Mouse (Mus musculus): ENCODE data around the gene Usp29.
A peak's percentile ranks its signal among the peaks of the same experiment; 100 is the strongest.
"Not testable (repeated sequence)": the region's sequence is repeated elsewhere in the genome, so short reads cannot be mapped to it uniquely, and the experiment has no call there.

The Usp29 gene

DNA sequence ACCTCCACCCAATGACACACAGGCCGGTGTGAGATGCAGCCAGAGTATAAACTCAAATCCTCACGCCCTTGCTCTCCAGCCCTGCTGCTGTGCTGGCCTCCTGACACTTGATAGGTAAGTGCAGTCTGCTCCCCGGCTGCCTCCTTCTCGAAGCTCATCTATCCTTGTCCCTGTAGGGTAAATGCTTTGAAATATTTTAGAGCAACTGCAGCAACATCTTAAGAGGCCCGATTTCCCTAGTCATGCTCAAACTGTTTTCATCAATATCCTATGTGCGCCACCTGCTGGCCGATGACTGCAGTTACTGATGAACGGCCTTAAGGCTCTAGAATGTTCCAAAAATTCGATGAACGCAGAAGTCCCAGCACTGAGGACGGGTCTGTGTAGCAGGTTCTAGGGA, 206.7 kb downstream of the Usp29 start:
- DNase-seq, result peak; percentile 83

- peak; percentile 62 for DNase-seq
Observed at GRCm38 (mm10) chr7:6940761-6941231, 210.4 kb downstream of the Usp29 start.

DNA sequence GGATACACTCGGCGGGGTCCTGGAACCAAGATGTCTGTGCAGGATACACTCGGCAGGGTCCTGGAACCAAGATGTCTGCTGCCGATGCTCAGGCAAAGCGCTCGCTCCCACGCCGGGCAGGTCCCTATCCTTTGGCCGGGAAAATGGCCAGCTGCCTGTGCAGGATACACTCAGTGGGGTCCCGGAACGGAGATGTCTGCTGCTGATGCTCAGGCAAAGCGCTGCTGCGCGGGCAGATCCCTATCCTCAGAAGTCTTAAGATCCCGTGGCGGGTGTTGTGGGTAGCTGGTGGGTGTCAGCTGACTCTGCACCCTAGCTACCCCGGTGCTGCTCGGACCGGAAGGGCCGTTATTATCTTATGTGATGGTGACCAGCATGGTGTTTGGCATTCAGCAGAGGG, 217.7 kb downstream of the Usp29 start:
- DNase-seq, result not testable (repeated sequence)

- no peak for DNase-seq
Observed at GRCm38 (mm10) chr7:6956576-6956975, 226.2 kb downstream of the Usp29 start.

DNA sequence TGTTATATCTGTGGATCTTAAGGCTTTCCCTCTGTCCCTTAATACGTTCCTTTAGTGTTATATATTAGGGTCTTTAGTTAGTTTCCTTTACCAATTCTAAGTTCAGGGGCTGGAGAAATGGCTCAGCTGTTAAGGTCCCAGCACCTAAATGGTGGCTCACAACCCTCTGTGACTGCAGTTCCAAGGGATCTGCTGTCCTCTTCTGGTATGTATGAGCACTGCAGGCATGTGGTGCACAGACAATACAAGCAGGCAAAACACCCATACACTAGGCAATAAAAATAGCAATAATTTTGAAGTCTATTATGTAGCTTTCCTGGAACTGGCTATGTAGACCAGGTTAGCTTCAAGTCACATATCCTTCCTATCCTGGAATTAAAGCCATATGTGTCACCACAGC, 228.2 kb downstream of the Usp29 start:
- DNase-seq, result no peak

DNA sequence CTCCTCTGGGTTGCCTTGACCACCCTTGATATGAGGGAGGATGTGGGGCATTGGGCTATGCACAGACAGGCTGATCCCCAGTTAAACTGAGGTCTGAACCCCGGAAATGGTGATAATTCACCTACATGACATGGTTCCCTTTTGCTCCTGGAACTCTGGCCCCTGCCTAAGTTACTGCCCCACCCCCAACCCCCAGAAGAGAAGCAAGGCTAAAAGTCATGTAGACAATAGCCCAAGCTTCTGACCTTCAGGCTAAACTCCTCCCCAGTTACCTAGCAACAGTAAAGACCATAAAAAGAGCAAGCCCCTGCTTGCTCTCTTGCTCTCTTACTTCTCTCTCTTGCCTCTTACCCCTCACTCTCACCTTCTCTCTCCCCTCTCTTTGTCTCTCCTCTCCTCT, 243.2 kb downstream of the Usp29 start:
- no peak for DNase-seq

- DNase-seq, result no peak
Observed at GRCm38 (mm10) chr7:6976890-6977289, 246.5 kb downstream of the Usp29 start.

DNA sequence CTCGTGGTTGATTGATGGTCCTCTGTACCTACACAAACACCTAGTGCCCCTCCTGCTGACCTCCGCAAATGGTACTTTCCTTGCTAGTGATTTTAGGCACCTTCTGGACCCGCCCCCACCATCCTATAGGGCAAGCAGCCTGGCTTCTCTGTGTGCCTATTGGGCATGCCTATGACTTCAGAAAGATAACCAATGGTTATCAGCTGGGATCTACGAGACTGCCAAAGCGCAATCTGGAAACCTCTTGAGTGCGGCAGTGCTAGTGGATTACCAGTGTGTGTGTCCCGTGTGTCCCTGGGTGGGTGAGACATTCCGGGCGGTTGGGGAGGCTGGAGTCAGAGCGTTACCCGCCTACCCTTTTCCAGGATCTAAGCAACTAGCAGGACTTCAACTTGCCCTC, 264.9 kb downstream of the Usp29 start, which contains the start of gene Aurkc:
Gene Aurkc, plus strand, starts transcription at position 50 of the 400 bp plus-strand sequence.
- not testable (repeated sequence) for DNase-seq

DNA sequence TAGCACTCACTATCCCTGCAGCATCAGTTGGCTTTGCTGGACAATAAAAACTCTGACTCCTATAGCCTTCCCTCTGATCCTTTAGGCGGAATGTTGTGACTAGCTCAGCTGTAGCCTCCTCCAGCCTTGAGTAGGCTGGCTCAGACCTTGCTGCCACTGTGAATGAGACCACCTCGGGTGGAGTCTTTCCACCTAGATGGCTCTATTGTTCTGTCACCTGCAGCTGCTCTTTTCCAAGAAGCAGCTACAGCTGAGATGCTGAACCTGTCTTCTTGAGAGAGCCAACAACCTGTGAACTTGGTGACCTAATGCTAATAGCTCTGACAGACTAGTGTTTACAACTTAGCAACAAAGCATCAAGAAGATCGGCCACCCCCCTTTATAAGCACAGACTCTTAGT, 268.5 kb downstream of the Usp29 start:
- not testable (repeated sequence) for DNase-seq

DNA sequence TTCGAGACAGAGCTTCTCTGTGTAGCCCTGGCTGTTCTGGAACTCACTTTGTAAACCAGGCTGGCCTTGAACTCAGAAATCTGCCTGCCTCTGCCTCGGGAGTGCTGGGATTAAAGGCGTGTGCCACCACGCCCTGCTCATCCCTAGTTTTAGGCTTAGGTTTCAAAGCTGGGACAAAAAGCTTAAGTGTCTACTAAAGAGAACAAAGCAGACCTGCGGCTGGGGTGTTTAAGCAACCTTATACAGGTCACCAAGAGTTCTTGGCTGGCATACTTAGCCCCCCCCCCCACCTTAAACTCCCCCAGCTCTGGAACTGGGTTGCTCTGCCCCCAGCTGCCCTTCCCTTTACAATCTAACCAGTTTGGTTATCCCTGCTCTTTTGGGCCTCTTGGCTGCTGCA, 275.1 kb downstream of the Usp29 start:
- DNase-seq, result not testable (repeated sequence)

Data from retina, postnatal 1 day (tissue).